Mouse (Mus musculus) CH12.LX (cell line): ENCODE measurements around the gene Taf5.
A peak's percentile ranks its signal among the peaks of the same experiment; 100 is the strongest.

Experiments used
- BHLHE40 ChIP-seq: IDR thresholded peaks from 2 replicates; pipeline ENCODE4 v1.6.1; 2011; ENCODE audit warnings: mild to moderate bottlenecking, low read depth, low read length, improper control_type of control experiment
- CTCF ChIP-seq, 2 experiments: IDR thresholded peaks in 1 of 2; conservative IDR thresholded peaks in 1 of 2; 2 replicates each; pipeline ENCODE4 v1.5.1; 2011 to 2012; ENCODE audit warnings: low read depth in 2 of 2, low read length in 2 of 2, improper control_type of control experiment in 1 of 2, inconsistent platforms in 1 of 2, mild to moderate bottlenecking in 1 of 2, moderate library complexity in 1 of 2
- E2F4 ChIP-seq: IDR thresholded peaks from 2 replicates; pipeline ENCODE4 v1.6.1; 2011; ENCODE audit warnings: low read depth, low read length, improper control_type of control experiment; ENCODE audit not compliant: insufficient replicate concordance
- EP300 ChIP-seq: IDR thresholded peaks from 2 replicates; pipeline ENCODE4 v1.6.1; 2011; ENCODE audit warnings: low read length, improper control_type of control experiment
- JUND ChIP-seq: conservative IDR thresholded peaks from 2 replicates; pipeline ENCODE4 v1.6.1; 2011; ENCODE audit warnings: low read depth, low read length, improper control_type of control experiment
- MAFK ChIP-seq: IDR thresholded peaks from 2 replicates; pipeline ENCODE4 v1.6.1; 2011; ENCODE audit warnings: low read length, improper control_type of control experiment; ENCODE audit not compliant: insufficient replicate concordance
- NRF1 ChIP-seq: IDR thresholded peaks from 2 replicates; pipeline ENCODE4 v1.6.1; 2014; ENCODE audit warnings: low read depth, mild to moderate bottlenecking, inconsistent platforms, low read length, improper control_type of control experiment, moderate library complexity
- POLR2A ChIP-seq: IDR thresholded peaks from 2 replicates; pipeline ENCODE4 v1.6.1; 2011; ENCODE audit warnings: low read depth, mild to moderate bottlenecking, improper control_type of control experiment, low read length
- POLR2AphosphoS2 ChIP-seq: IDR thresholded peaks from 2 replicates; pipeline ENCODE4 v1.6.1; 2011; ENCODE audit warnings: low read depth, low read length, improper control_type of control experiment
- SIN3A ChIP-seq: IDR thresholded peaks from 2 replicates; pipeline ENCODE4 v1.6.1; 2012; ENCODE audit warnings: low read length, improper control_type of control experiment, inconsistent platforms
- TCF12 ChIP-seq: IDR thresholded peaks from 2 replicates; pipeline ENCODE4 v1.6.1; 2014; ENCODE audit warnings: low read depth, mild to moderate bottlenecking, inconsistent platforms, low read length, improper control_type of control experiment
- UBTF ChIP-seq: IDR thresholded peaks from 2 replicates; pipeline ENCODE4 v1.6.1; 2012; ENCODE audit warnings: low read depth, mild to moderate bottlenecking, inconsistent platforms, low read length, improper control_type of control experiment, moderate library complexity
- USF2 ChIP-seq: conservative IDR thresholded peaks from 2 replicates; pipeline ENCODE4 v1.6.1; 2011; ENCODE audit warnings: low read depth, low read length, improper control_type of control experiment
- ZC3H11A ChIP-seq: IDR thresholded peaks from 2 replicates; pipeline ENCODE4 v1.6.1; 2012; ENCODE audit warnings: low read depth, mild to moderate bottlenecking, inconsistent platforms, low read length, improper control_type of control experiment

GRCm38 (mm10) chr19:47090550-47091156 lies 23.1 kb downstream of the Taf5 start, which contains the start of the genes Usmg5 and Pdcd11:
- TF ChIP-seq POLR2AphosphoS2 (no peak), UBTF (no peak), ZC3H11A (no peak), TCF12 (peak; percentile 72), SIN3A (peak; percentile 72), CTCF (conservative IDR thresholded peaks at IDR 0.05 in 1 of 2, IDR thresholded peaks at IDR 0.05 in 1 of 2; ENCODE audit: low read depth in 2 of 2, low read length in 2 of 2) (no peak), MAFK (no peak), EP300 (no peak), NRF1 (peak; percentile 50), JUND (no peak), POLR2A (peak; percentile 98), E2F4 (no peak), BHLHE40 (peak; percentile 97), USF2 (no peak)
